Mouse (Mus musculus): ENCODE data around the gene Col9a3. TPM values are rescaled to one million over a fixed set of nuclear protein-coding genes. Genes with fewer than 3 reads are reported as not detected.

The Col9a3 gene
- total and polyA plus RNA-seq, 2 experiments: 0.12 TPM; not detected in 1

GRCm38 (mm10) chr2:180655150-180655549 is 57.6 kb downstream of the Col9a3 start:
- 52% methylated on average over 6 of the region's 6 CpGs for WGBS
- Histone ChIP-seq H3K36me3 (ENCODE audit: control insufficient read depth, insufficient read depth, low read length) (no peaks in the 10 kb centered on the region), H3K4me1 (ENCODE audit: control insufficient read depth, insufficient read depth, low read length) (no peaks in the 10 kb centered on the region), H3K79me2 (ENCODE audit: control insufficient read depth, insufficient read depth, low read length) (no peaks in the 10 kb centered on the region), H3K4me3 (ENCODE audit: insufficient read depth, low read depth, low read length) (no peak overlapping the region), H3K27ac (replicated peaks; ENCODE audit: insufficient read depth, low read depth, low read length) (no peak overlapping the region), H3K9ac (ENCODE audit: low read depth, low read length) (no peak overlapping the region), H3K27me3 (ENCODE audit: control insufficient read depth, insufficient read depth, low read length) (no peaks in the 10 kb centered on the region)
- TF ChIP-seq CTCF (IDR thresholded peaks at IDR 0.05; ENCODE audit: low read depth, low read length) (no peak), POLR2A (IDR thresholded peaks at IDR 0.05; ENCODE audit: extremely low read depth, insufficient read depth, low read length) (no peak)
- no peak for DNase-seq (ENCODE audit: extremely low read depth, low read depth, low spot score)

DNA sequence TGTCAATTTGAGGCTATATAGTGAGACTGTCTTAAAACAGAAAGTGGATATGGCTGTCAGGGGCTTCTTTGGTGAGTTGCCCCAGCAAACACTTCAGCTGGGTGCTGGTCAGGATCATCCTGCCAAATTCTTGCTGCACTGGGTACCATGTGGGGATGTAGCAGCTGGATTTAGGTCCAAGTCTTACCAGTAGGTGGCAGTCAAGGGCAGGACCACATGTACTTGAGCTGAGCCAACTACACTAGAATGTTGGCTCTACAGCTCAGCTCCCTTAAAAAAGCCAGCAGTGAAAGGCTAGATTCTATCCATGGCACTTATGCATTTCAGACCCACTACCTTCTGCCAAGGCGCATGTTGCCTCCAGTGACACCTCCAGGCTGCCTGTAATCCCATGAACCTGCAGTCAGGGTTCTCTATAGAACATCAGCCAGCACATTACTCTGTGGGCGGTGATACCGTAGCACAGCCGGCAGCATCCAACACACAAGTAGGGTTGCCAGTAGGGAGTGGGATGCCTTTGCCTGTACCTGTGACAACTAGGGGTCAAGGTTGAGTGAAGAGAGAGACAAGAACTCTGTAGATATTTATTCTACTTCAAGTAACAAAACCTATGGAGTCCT is 59.9 kb downstream of the Col9a3 start:
- peaks cover 8% of the 10 kb centered on the region; the same call in 1 of the 2 replicates for H3K36me3 ChIP-seq (ENCODE audit: control insufficient read depth, insufficient read depth, low read length)
- H3K9ac ChIP-seq (ENCODE audit: low read depth, low read length): no peak overlapping the region
- no peaks in the 10 kb centered on the region for H3K79me2 ChIP-seq (ENCODE audit: control insufficient read depth, insufficient read depth, low read length)
- TF ChIP-seq POLR2A (IDR thresholded peaks at IDR 0.05; ENCODE audit: extremely low read depth, insufficient read depth, low read length) (no peak), CTCF (IDR thresholded peaks at IDR 0.05; ENCODE audit: low read depth, low read length) (peak; percentile 78)
- peak; percentile 69 for DNase-seq (ENCODE audit: extremely low read depth, low read depth, low spot score)
- WGBS: 74% methylated on average over 4 of the region's 4 CpGs
- H3K27ac ChIP-seq (replicated peaks; ENCODE audit: insufficient read depth, low read depth, low read length): no peak overlapping the region
- no peaks in the 10 kb centered on the region for H3K27me3 ChIP-seq (ENCODE audit: control insufficient read depth, insufficient read depth, low read length)
- H3K4me1 ChIP-seq (ENCODE audit: control insufficient read depth, insufficient read depth, low read length): no peaks in the 10 kb centered on the region
- H3K4me3 ChIP-seq (ENCODE audit: insufficient read depth, low read depth, low read length): no peak overlapping the region

DNA sequence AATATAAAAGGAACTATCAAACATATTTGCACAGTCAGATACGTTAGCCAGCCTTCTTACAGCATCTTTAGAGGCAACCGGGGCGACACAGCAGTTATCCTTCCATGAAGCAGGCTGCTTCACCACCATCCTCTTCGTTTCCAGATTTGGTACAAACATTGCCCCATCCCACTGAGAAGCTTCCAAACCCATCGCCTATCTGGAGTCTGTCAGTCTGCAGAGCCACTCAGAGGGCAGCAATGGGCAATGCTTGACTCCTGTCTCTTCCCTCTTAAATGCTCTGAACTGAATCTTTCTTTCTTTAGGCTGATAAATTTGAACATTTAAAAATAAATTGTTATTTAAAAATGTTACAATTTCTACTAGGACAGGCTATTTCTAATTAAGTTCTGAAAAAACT is 60.8 kb downstream of the Col9a3 start:
- Histone ChIP-seq H3K79me2 (ENCODE audit: control insufficient read depth, insufficient read depth, low read length) (no peaks in the 10 kb centered on the region), H3K27me3 (ENCODE audit: control insufficient read depth, insufficient read depth, low read length) (no peaks in the 10 kb centered on the region), H3K4me3 (ENCODE audit: insufficient read depth, low read depth, low read length) (no peak overlapping the region), H3K36me3 (ENCODE audit: control insufficient read depth, insufficient read depth, low read length) (peaks cover 12% of the 10 kb centered on the region; the same call in 1 of the 2 replicates), H3K27ac (replicated peaks; ENCODE audit: insufficient read depth, low read depth, low read length) (no peak overlapping the region), H3K9ac (ENCODE audit: low read depth, low read length) (no peak overlapping the region), H3K4me1 (ENCODE audit: control insufficient read depth, insufficient read depth, low read length) (no peaks in the 10 kb centered on the region)
- no peak for DNase-seq (ENCODE audit: extremely low read depth, low read depth, low spot score)
- TF ChIP-seq POLR2A (IDR thresholded peaks at IDR 0.05; ENCODE audit: extremely low read depth, insufficient read depth, low read length) (no peak), CTCF (IDR thresholded peaks at IDR 0.05; ENCODE audit: low read depth, low read length) (no peak)
- WGBS: 92% methylated on average over 5 of the region's 5 CpGs

GRCm38 (mm10) chr2:180659353-180660150 is 62.0 kb downstream of the Col9a3 start:
- no peaks in the 10 kb centered on the region for H3K4me1 ChIP-seq (ENCODE audit: control insufficient read depth, insufficient read depth, low read length)
- no peaks in the 10 kb centered on the region for H3K27me3 ChIP-seq (ENCODE audit: control insufficient read depth, insufficient read depth, low read length)
- H3K9ac ChIP-seq (ENCODE audit: low read depth, low read length): 0 out of 2 replicates have a peak overlapping the region, but pooled peaks have one; percentile 6
- H3K4me3 ChIP-seq (ENCODE audit: insufficient read depth, low read depth, low read length): no peak overlapping the region
- TF ChIP-seq CTCF (IDR thresholded peaks at IDR 0.05; ENCODE audit: low read depth, low read length) (no peak), POLR2A (IDR thresholded peaks at IDR 0.05; ENCODE audit: extremely low read depth, insufficient read depth, low read length) (no peak)
- H3K79me2 ChIP-seq (ENCODE audit: control insufficient read depth, insufficient read depth, low read length): no peaks in the 10 kb centered on the region
- WGBS: 56% methylated on average over 42 of the region's 42 CpGs
- H3K27ac ChIP-seq (replicated peaks; ENCODE audit: insufficient read depth, low read depth, low read length): no peak overlapping the region
- H3K36me3 ChIP-seq (ENCODE audit: control insufficient read depth, insufficient read depth, low read length): peaks cover 12% of the 10 kb centered on the region; the same call in 1 of the 2 replicates
- no peak for DNase-seq (ENCODE audit: extremely low read depth, low read depth, low spot score)

- 97% methylated on average over 5 of the region's 5 CpGs for WGBS
- no peak overlapping the region for H3K27ac ChIP-seq (replicated peaks; ENCODE audit: insufficient read depth, low read depth, low read length)
- peaks cover 18% of the 10 kb centered on the region; the same call in 1 of the 2 replicates for H3K36me3 ChIP-seq (ENCODE audit: control insufficient read depth, insufficient read depth, low read length)
- no peaks in the 10 kb centered on the region for H3K27me3 ChIP-seq (ENCODE audit: control insufficient read depth, insufficient read depth, low read length)
- TF ChIP-seq POLR2A (IDR thresholded peaks at IDR 0.05; ENCODE audit: extremely low read depth, insufficient read depth, low read length) (no peak), CTCF (IDR thresholded peaks at IDR 0.05; ENCODE audit: low read depth, low read length) (no peak)
- no peak overlapping the region for H3K9ac ChIP-seq (ENCODE audit: low read depth, low read length)
- H3K79me2 ChIP-seq (ENCODE audit: control insufficient read depth, insufficient read depth, low read length): no peaks in the 10 kb centered on the region
- peaks cover 2% of the 10 kb centered on the region for H3K4me1 ChIP-seq (ENCODE audit: control insufficient read depth, insufficient read depth, low read length)
- DNase-seq (ENCODE audit: extremely low read depth, low read depth, low spot score): no peak
- no peak overlapping the region for H3K4me3 ChIP-seq (ENCODE audit: insufficient read depth, low read depth, low read length)
Measured at GRCm38 (mm10) chr2:180660521-180660920, 62.9 kb downstream of the Col9a3 start.

All from liver, adult 2 months (tissue).